Mouse (Mus musculus) midbrain, postnatal 0 days (tissue): Measurements from ENCODE around the gene Plpp7. TPM values are rescaled to one million over a fixed set of nuclear protein-coding genes. Genes with fewer than 3 reads are reported as not detected.

Experiments
- ATAC-seq: fragments of 200-750 bp; cut with Nextera tagmentation; 2 replicates; pipeline ENCODE4 v1.8.0; 2017; ENCODE audit warnings: moderate number of reproducible peaks, mild to moderate bottlenecking, moderate TSS enrichment, moderate library complexity; ENCODE audit not compliant: low FRiP score
- DNase-seq: peaks from one replicate; pipeline ENCODE4 v3.0.0-alpha.2; 2015; ENCODE audit warnings: low spot score
- H3K27ac ChIP-seq: fragments of 300-500 bp; sonication (generic); 2 replicates; pipeline ENCODE4 v1.5.1; 2014; ENCODE audit warnings: low read depth, mild to moderate bottlenecking, low read length, mixed read lengths
- H3K27me3 ChIP-seq: fragments of 300-500 bp; sonication (generic); 2 replicates; pipeline ENCODE4 v1.6.1; 2014; ENCODE audit warnings: low read length, control low read depth, mixed read lengths; ENCODE audit not compliant: insufficient read depth
- H3K36me3 ChIP-seq: fragments of 300-500 bp; sonication (generic); 2 replicates; pipeline ENCODE4 v1.6.1; 2014; ENCODE audit warnings: low read length, control low read depth, mixed read lengths; ENCODE audit not compliant: insufficient read depth
- H3K4me1 ChIP-seq: fragments of 300-500 bp; sonication (generic); 2 replicates; pipeline ENCODE4 v1.6.1; 2014; ENCODE audit warnings: mild to moderate bottlenecking, control low read depth, antibody characterized with exemption, low read length, mixed read lengths; ENCODE audit not compliant: insufficient read depth
- H3K4me2 ChIP-seq: fragments of 300-500 bp; sonication (generic); 2 replicates; pipeline ENCODE4 v1.6.1; 2014; ENCODE audit warnings: low read depth, mild to moderate bottlenecking, low read length, mixed read lengths; ENCODE audit not compliant: poor library complexity, severe bottlenecking
- H3K4me3 ChIP-seq: fragments of 300-500 bp; sonication (generic); 2 replicates; pipeline ENCODE4 v1.5.1; 2014; ENCODE audit warnings: low read depth, mild to moderate bottlenecking, low read length, moderate library complexity
- H3K9ac ChIP-seq: fragments of 300-500 bp; sonication (generic); replicated peaks from 2 replicates; pipeline ENCODE4 v1.6.1; 2014; ENCODE audit warnings: mild to moderate bottlenecking, low read length, moderate library complexity, mixed read lengths; ENCODE audit not compliant: poor library complexity, severe bottlenecking
- H3K9me3 ChIP-seq: fragments of 300-500 bp; sonication (generic); 2 replicates; pipeline ENCODE4 v1.6.1; 2016; ENCODE audit warnings: low read length, control low read depth
- CTCF ChIP-seq: IDR thresholded peaks from 2 replicates; pipeline ENCODE4 v1.5.1; 2016; ENCODE audit warnings: antibody characterized with exemption, mild to moderate bottlenecking
- WGBS: fragments of 180-500 bp; shearing (Covaris S2); extraction: QIAGEN DNeasy Blood & Tissue Kit; methylation state at CpG from one replicate; pipeline ENCODE4 v1.1.7; 2014; 5-methylcytosine and 5-hydroxymethylcytosine counted together
- microRNA-seq: library from miRNA; unstranded; fragments of <30 nt; microRNA quantifications from one replicate; pipeline ENCODE4, GENCODE M21; 2016; ENCODE audit warnings: borderline number of aligned reads
- polyA plus RNA-seq: library from polyadenylated mRNA; unstranded; fragments of >200 nt; fragmentation: Nextera tagmentation; extraction: Ambion mirVana; gene quantifications from 2 replicates; pipeline ENCODE4 v1.2.1, GENCODE M21; 2015
- total RNA-seq: library from RNA; depleted of rRNA; stranded (reverse); fragments of >200 nt; gene quantifications from 2 replicates; pipeline ENCODE4 v1.2.3, GENCODE M21; 2014; rRNA removed

The Plpp7 gene
- total and polyA plus RNA-seq, 2 experiments from 2014 or later, result 24.9 to 47.0 TPM

DNA sequence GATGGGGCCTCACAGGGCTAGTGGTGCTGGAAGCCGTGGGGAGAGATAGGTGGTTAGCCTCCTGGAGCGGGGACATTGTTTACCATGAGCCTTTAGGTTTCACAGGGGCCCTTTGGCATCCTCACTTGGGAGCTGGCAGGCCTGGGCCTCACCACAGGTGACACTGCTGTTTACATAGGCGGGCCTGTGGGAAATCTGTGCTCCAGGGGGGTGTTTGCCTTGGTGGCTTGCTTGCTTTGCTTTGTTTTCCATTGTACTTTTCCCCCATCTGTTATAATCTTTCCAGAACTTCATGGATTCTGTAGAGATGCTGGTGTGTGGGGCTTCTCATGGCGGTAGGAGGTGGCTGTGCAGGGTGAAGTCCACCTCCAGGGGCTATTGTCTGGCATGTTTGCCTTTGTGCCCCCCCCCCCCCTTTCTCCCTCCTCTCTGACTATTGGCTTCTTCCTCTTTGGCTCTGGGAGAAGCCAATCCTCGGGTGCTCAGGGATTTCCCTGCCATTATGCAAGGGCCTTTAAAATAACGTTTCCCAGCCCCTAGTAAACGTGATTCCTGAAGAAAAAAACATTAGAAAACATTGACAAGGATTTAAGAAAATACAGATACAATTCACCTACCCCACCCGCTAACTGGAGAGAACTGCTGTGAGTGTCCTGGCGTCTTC is 59.1 kb downstream of the Plpp7 start:
- no peak for DNase-seq
- Histone ChIP-seq H3K36me3 (no peaks in the 10 kb centered on the region), H3K27me3 (no peaks in the 10 kb centered on the region), H3K27ac (0 out of 2 replicates have a peak overlapping the region, but pooled peaks have one; percentile 12), H3K9me3 (no peaks in the 10 kb centered on the region), H3K4me3 (peak overlapping the region; percentile 77; the same call in 1 of the 2 replicates), H3K4me1 (peaks cover 31% of the 10 kb centered on the region), H3K4me2 (peak overlapping the region; percentile 92), H3K9ac (peak overlapping the region; percentile 24; the same call in 1 of the 2 replicates)
- ATAC-seq, result no peak
- WGBS, result 25% methylated on average over 9 of the region's 9 CpGs
- no peak for TF ChIP-seq CTCF

DNA sequence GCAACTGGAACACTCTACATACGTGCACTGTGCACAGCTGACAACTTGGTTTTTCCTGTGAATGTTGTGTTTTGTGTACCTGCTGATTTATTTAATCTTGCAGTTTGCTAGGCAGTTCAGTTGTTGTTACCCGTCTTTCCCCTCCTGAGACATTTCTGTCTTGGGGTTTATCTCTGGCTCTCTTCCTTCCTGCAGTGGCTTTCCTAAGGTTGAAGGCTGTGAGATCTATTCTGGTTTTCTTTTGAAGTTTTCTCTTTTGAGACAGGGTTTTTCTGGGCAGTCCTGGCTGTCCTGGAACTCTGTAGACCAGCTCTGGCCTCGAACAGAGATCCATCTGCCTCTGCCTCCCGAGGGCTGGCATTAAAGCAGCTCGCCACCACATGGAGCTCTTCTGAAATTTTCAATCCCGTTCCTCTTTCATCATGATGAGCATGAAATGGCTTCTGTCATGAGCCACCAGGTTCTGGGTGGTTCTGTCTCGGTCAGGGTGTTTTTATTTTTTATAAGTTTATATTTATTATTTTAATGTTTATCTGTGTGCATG is 59.7 kb downstream of the Plpp7 start:
- H3K9ac ChIP-seq, result 0 out of 2 replicates have a peak overlapping the region, but pooled peaks have one; percentile 5
- H3K27me3 ChIP-seq, result no peaks in the 10 kb centered on the region
- peaks cover 31% of the 10 kb centered on the region for H3K4me1 ChIP-seq
- no peak for DNase-seq
- no peak for ATAC-seq
- H3K4me2 ChIP-seq, result peak overlapping the region; percentile 92; the same call in 1 of the 2 replicates
- TF ChIP-seq CTCF, result no peak
- WGBS, result 19% methylated on average over 7 of the region's 7 CpGs
- H3K27ac ChIP-seq, result 0 out of 2 replicates have a peak overlapping the region, but pooled peaks have one; percentile 12
- H3K4me3 ChIP-seq, result no peak overlapping the region; the same call in 1 of the 2 replicates
- H3K36me3 ChIP-seq, result no peaks in the 10 kb centered on the region
- no peaks in the 10 kb centered on the region for H3K9me3 ChIP-seq

DNA sequence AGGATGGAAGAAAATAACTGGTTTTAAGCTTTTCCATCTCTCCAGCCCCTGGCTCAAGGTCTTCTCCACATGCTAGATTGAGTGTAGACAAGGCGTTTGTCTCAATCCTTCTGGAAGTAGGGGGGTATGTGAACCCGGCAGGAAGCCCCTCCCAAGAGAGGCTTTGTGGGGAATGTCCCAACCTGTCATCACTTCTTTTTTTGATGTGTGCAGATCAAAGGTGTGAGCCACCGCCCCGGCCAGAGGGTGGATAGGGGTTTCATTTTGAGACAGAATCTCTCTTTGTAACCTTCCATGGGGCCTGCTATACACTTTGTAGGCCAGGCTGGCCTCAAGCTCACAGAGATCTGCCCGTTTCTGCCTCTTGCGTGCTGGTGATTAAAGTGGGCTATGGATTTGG is 60.3 kb downstream of the Plpp7 start:
- no peak overlapping the region for H3K4me3 ChIP-seq
- 50% methylated on average over 6 of the region's 6 CpGs for WGBS

DNA sequence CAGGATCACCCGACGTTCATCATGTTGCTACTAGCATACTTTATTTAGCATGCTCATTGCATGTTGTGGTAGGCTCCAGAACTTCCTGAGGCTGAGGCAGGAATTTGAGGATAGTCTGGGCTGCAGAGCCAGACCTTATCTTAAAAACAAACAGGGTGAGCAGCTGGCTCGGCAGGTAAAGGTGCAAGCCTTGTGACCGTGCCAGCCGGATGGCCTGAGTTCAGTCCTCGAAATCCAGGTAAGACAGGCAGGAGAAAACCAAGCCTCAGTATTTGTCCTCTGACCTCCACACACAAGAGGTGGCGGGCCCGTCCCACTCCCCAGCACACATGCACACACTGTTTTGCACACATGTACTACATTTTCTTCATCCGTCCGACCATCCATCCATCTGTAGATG is 61.3 kb downstream of the Plpp7 start:
- WGBS, result 66% methylated on average over 10 of the region's 10 CpGs
- Histone ChIP-seq H3K9ac (no peak overlapping the region; the same call in 1 of the 2 replicates), H3K27me3 (no peaks in the 10 kb centered on the region), H3K4me3 (no peak overlapping the region), H3K4me2 (no peak overlapping the region), H3K4me1 (peaks cover 34% of the 10 kb centered on the region), H3K27ac (no peak overlapping the region), H3K9me3 (no peaks in the 10 kb centered on the region), H3K36me3 (no peaks in the 10 kb centered on the region)
- TF ChIP-seq CTCF, result no peak
- DNase-seq, result no peak
- no peak for ATAC-seq

More for the DNA sequence above, 60.3 kb downstream of the Plpp7 start:
- Histone ChIP-seq H3K27ac (no peak overlapping the region), H3K4me2 (0 out of 2 replicates have a peak overlapping the region, but pooled peaks have one; percentile 5), H3K9me3 (no peaks in the 10 kb centered on the region), H3K4me1 (peaks cover 34% of the 10 kb centered on the region), H3K36me3 (no peaks in the 10 kb centered on the region), H3K9ac (no peak overlapping the region), H3K27me3 (no peaks in the 10 kb centered on the region)
- no peak for TF ChIP-seq CTCF
- DNase-seq (no peak), ATAC-seq (no peak)

DNA sequence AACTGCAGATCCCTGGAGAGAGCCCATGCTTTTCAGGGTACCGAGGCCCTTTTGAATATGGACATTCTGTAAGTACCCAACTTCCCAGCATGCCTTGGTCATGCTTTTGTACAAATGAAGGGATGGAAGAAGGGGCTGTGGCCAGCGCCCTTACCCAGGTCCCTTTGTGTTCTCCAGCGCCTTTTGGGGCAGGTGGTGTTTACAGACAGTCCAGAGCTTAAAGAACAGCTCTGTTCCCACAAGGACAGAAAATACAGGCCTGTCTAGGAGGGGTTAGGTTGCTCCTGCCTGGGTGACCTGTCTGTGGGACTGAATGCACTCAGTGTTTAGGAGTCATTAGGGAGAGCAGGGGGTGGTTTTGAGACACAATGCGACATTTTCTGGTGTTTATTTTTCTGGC is 62.0 kb downstream of the Plpp7 start:
- 18% methylated on average over 4 of the region's 4 CpGs for WGBS
- no peaks in the 10 kb centered on the region for H3K9me3 ChIP-seq
- H3K4me2 ChIP-seq, result no peak overlapping the region
- TF ChIP-seq CTCF, result no peak
- H3K4me1 ChIP-seq, result peaks cover 34% of the 10 kb centered on the region
- ATAC-seq (no peak), DNase-seq (no peak)
- H3K36me3 ChIP-seq, result no peaks in the 10 kb centered on the region
- H3K4me3 ChIP-seq, result no peak overlapping the region
- no peak overlapping the region for H3K9ac ChIP-seq
- H3K27ac ChIP-seq, result peak overlapping the region; percentile 47
- no peaks in the 10 kb centered on the region for H3K27me3 ChIP-seq

DNA sequence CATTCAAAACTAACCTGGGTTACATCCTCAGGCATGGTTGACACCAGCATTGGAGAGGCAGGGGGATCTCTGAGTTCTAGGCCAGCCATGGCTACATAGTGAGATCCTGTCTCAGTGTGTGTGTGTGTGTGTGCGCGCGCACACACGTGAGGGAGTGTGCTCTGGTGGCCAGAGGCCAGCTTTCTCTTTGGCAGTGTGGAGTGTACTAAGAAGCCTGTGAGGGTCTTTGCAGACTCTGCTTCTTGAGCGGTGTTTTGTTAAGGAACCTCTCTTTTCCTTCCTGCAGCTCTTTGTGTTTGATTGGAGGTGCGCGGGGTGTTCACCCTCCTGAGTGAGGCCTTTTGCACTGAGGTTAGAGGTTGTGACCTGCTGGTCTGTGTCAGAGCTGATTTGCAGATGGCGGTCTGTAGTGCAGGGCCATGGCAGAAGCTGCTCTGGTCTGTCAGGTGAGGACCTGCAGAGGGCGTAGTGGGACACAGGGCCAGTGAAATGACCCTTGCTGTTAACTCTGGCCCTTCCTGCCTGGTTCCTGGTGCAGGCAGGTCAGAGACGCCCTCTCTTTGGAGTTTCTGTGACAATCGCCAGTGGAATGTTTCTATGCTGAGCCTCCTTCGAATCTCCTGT is 63.4 kb downstream of the Plpp7 start:
- Histone ChIP-seq H3K4me3 (no peak overlapping the region), H3K4me1 (peaks cover 30% of the 10 kb centered on the region), H3K9me3 (no peaks in the 10 kb centered on the region), H3K27ac (no peak overlapping the region), H3K9ac (no peak overlapping the region), H3K4me2 (no peak overlapping the region), H3K36me3 (no peaks in the 10 kb centered on the region), H3K27me3 (no peaks in the 10 kb centered on the region)
- ATAC-seq, result no peak
- WGBS, result 64% methylated on average over 12 of the region's 12 CpGs
- no peak for TF ChIP-seq CTCF
- no peak for DNase-seq

Small RNAs within 50 kb of the gene (microRNA-seq; reads per million reads assigned to microRNA genes)
- not detected for gene Mir7674

Other genes starting within 250 kb of the Plpp7 start
- 46.1 and 48.5 TPM in 2 replicates for gene Fibcd1, start 249.5 kb upstream of the Plpp7 start, total RNA-seq
- 19.4 and 21.0 TPM in 2 replicates for gene Fibcd1, start 249.5 kb upstream of the Plpp7 start, polyA plus RNA-seq
- gene Lamc3, start 208.2 kb upstream of the Plpp7 start, total RNA-seq, result 11.3 and 12.9 TPM in 2 replicates
- gene Lamc3, start 208.2 kb upstream of the Plpp7 start, polyA plus RNA-seq, result 2.3 and 2.5 TPM in 2 replicates
- gene Aif1l, start 145.4 kb upstream of the Plpp7 start, total RNA-seq, result 20.2 and 24.1 TPM in 2 replicates
- 19.1 and 21.4 TPM in 2 replicates for gene Aif1l, start 145.4 kb upstream of the Plpp7 start, polyA plus RNA-seq
- gene Nup214, start 121.1 kb upstream of the Plpp7 start, total RNA-seq, result 28.5 and 29.0 TPM in 2 replicates
- gene Nup214, start 121.1 kb upstream of the Plpp7 start, polyA plus RNA-seq, result 59.7 and 67.0 TPM in 2 replicates
- gene Fam78a, start 10.7 kb upstream of the Plpp7 start, total RNA-seq, result 0.77 and 0.85 TPM in 2 replicates
- 0.35 and 0.93 TPM in 2 replicates for gene Fam78a, start 10.7 kb upstream of the Plpp7 start, polyA plus RNA-seq
- gene Prrc2b, start 55.6 kb downstream of the Plpp7 start, total RNA-seq, result 164 and 215 TPM in 2 replicates
- 51.5 and 65.9 TPM in 2 replicates for gene Prrc2b, start 55.6 kb downstream of the Plpp7 start, polyA plus RNA-seq
- gene Pomt1, start 141.1 kb downstream of the Plpp7 start, total RNA-seq, result 48.6 and 48.9 TPM in 2 replicates
- 21.5 and 23.5 TPM in 2 replicates for gene Pomt1, start 141.1 kb downstream of the Plpp7 start, polyA plus RNA-seq
- gene Uck1, start 164.6 kb downstream of the Plpp7 start, total RNA-seq, result 138 and 142 TPM in 2 replicates
- gene Uck1, start 164.6 kb downstream of the Plpp7 start, polyA plus RNA-seq, result 110 and 121 TPM in 2 replicates
- gene Golga2, start 191.9 kb downstream of the Plpp7 start, total RNA-seq, result 57.4 and 68.8 TPM in 2 replicates
- 27.7 and 30.1 TPM in 2 replicates for gene Golga2, start 191.9 kb downstream of the Plpp7 start, polyA plus RNA-seq
- gene Swi5, start 192.5 kb downstream of the Plpp7 start, total RNA-seq, result 292 and 375 TPM in 2 replicates
- 463 and 486 TPM in 2 replicates for gene Swi5, start 192.5 kb downstream of the Plpp7 start, polyA plus RNA-seq